Mouse (Mus musculus) small intestine, adult 2 months (tissue): ENCODE measurements at regions not wholly inside any gene's neighbourhood (a gene's known extent, or its start where the extent isn't known, plus 50 kb on each side); places are given as distances from the start of the nearest gene placed in this dataset.

Experiments
- H3K27ac ChIP-seq: fragments of 200-500 bp; 2 replicates; pipeline ENCODE4 v1.5.1; 2012; ENCODE audit warnings: low read depth, low read length, control low read depth, inconsistent platforms; ENCODE audit not compliant: insufficient read depth
- H3K27me3 ChIP-seq: fragments of 200-500 bp; 2 replicates; pipeline ENCODE4 v1.6.1; 2012; ENCODE audit warnings: mild to moderate bottlenecking, moderate library complexity, low read length, inconsistent platforms; ENCODE audit not compliant: control insufficient read depth, insufficient read depth
- H3K36me3 ChIP-seq: fragments of 200-500 bp; 2 replicates; pipeline ENCODE4 v1.6.1; 2012; ENCODE audit warnings: mild to moderate bottlenecking, low read length, control low read depth, inconsistent platforms; ENCODE audit not compliant: control insufficient read depth, insufficient read depth
- H3K4me1 ChIP-seq: fragments of 200-500 bp; 2 replicates; pipeline ENCODE4 v1.6.1; 2012; ENCODE audit warnings: low read length, inconsistent platforms, mixed read lengths; ENCODE audit not compliant: control insufficient read depth, insufficient read depth, insufficient read length
- H3K4me3 ChIP-seq: fragments of 200-500 bp; 2 replicates; pipeline ENCODE4 v1.5.1; 2012; ENCODE audit warnings: low read depth, mild to moderate bottlenecking, control low read depth, inconsistent platforms, low read length, moderate library complexity
- CTCF ChIP-seq: fragments of 200-500 bp; IDR thresholded peaks from 2 replicates; pipeline ENCODE4 v1.5.1; 2012; ENCODE audit warnings: low read depth, mild to moderate bottlenecking, control low read depth, inconsistent platforms, low read length, moderate library complexity, mixed read lengths; ENCODE audit not compliant: insufficient replicate concordance, insufficient read length; ENCODE audit errors: extremely low read depth
- POLR2A ChIP-seq: fragments of 200-500 bp; IDR thresholded peaks from 2 replicates; pipeline ENCODE4 v1.6.1; 2012; ENCODE audit warnings: low read depth, mild to moderate bottlenecking, control low read depth, inconsistent platforms, low read length, moderate library complexity
- WGBS: fragments of 180-500 bp; shearing (Covaris S2); methylation state at CpG from one replicate; pipeline ENCODE4 v1.1.7; 2018; 5-methylcytosine and 5-hydroxymethylcytosine counted together

GRCm38 (mm10) chr14:16173292-16173691 lies 75.8 kb upstream of the Ngly1 start:
- WGBS = 32% methylated on average over 3 of the region's 3 CpGs
- Histone ChIP-seq H3K36me3 (no peaks in the 10 kb centered on the region), H3K4me3 (no peak overlapping the region), H3K27me3 (no peaks in the 10 kb centered on the region), H3K4me1 (peaks cover 2% of the 10 kb centered on the region; the same call in 1 of the 2 replicates), H3K27ac (peak overlapping the region; percentile 29; the same call in 1 of the 2 replicates)
- TF ChIP-seq CTCF (no peak), POLR2A (no peak)

GRCm38 (mm10) chr14:16178227-16178626 lies 70.9 kb upstream of the Ngly1 start:
- Histone ChIP-seq H3K4me1 (peaks cover 2% of the 10 kb centered on the region; the same call in 1 of the 2 replicates), H3K27me3 (no peaks in the 10 kb centered on the region), H3K36me3 (no peaks in the 10 kb centered on the region), H3K4me3 (no peak overlapping the region), H3K27ac (no peak overlapping the region)
- WGBS = 89% methylated on average over 3 of the region's 3 CpGs
- TF ChIP-seq CTCF = no peak

- H3K27me3 ChIP-seq = no peaks in the 10 kb centered on the region
- H3K4me3 ChIP-seq = no peak overlapping the region
- H3K4me1 ChIP-seq = no peaks in the 10 kb centered on the region
- 74% methylated on average over 2 of the region's 2 CpGs for WGBS
- no peak overlapping the region for H3K27ac ChIP-seq
- no peak for TF ChIP-seq CTCF
- TF ChIP-seq POLR2A = no peak
- H3K36me3 ChIP-seq = no peaks in the 10 kb centered on the region
Observed at GRCm38 (mm10) chr14:16181822-16182221, 67.3 kb upstream of the Ngly1 start.

- Histone ChIP-seq H3K27me3 (no peaks in the 10 kb centered on the region), H3K36me3 (no peaks in the 10 kb centered on the region), H3K4me3 (no peak overlapping the region), H3K27ac (no peak overlapping the region), H3K4me1 (no peaks in the 10 kb centered on the region)
- TF ChIP-seq POLR2A (no peak), CTCF (no peak)
Observed at GRCm38 (mm10) chr14:16185246-16185645, 63.8 kb upstream of the Ngly1 start.
